Mouse (Mus musculus) kidney, adult 8-10 months (tissue): ENCODE results near the gene Adprhl2.

Experiments
- DNase-seq, 2 experiments: peaks; one replicate each; pipeline ENCODE4 v3.0.0; 2022

Gene Adprhl2

GRCm38 (mm10) chr4:126305428-126305827, 16.1 kb downstream of the Adprhl2 start:
- DNase-seq = no peak

GRCm38 (mm10) chr4:126303877-126304276, 17.6 kb downstream of the Adprhl2 start:
- no peak for DNase-seq

- DNase-seq = no peak
Measured at GRCm38 (mm10) chr4:126301584-126302309, 19.8 kb downstream of the Adprhl2 start.

GRCm38 (mm10) chr4:126300916-126301583, 20.5 kb downstream of the Adprhl2 start:
- DNase-seq = no peak

- peak in 1 of 2 experiments; percentile 43 for DNase-seq
Measured at GRCm38 (mm10) chr4:126296617-126297101, 24.8 kb downstream of the Adprhl2 start.

- DNase-seq = no peak
Measured at GRCm38 (mm10) chr4:126295937-126296336, 25.6 kb downstream of the Adprhl2 start.

GRCm38 (mm10) chr4:126295152-126295551, 26.4 kb downstream of the Adprhl2 start:
- DNase-seq = no peak

GRCm38 (mm10) chr4:126291196-126291595, 30.3 kb downstream of the Adprhl2 start:
- DNase-seq = no peak

- no peak for DNase-seq
Measured at GRCm38 (mm10) chr4:126290314-126290713, 31.2 kb downstream of the Adprhl2 start.

- no peak for DNase-seq
Measured at GRCm38 (mm10) chr4:126288085-126288666, 33.3 kb downstream of the Adprhl2 start.

GRCm38 (mm10) chr4:126287302-126287995, 34.1 kb downstream of the Adprhl2 start:
- DNase-seq = no peak

GRCm38 (mm10) chr4:126286492-126286891, 35.0 kb downstream of the Adprhl2 start, which contains the start of gene Col8a2:
TSS of gene Col8a2 (plus strand) at chr4:126286793.
- no peak for DNase-seq

- no peak for DNase-seq
Measured at GRCm38 (mm10) chr4:126283582-126283981, 37.9 kb downstream of the Adprhl2 start.

GRCm38 (mm10) chr4:126281706-126282105, 39.8 kb downstream of the Adprhl2 start:
- no peak for DNase-seq

- no peak for DNase-seq
Measured at GRCm38 (mm10) chr4:126278961-126279360, 42.5 kb downstream of the Adprhl2 start.

- no peak for DNase-seq
Measured at GRCm38 (mm10) chr4:126278565-126278915, 43.0 kb downstream of the Adprhl2 start.

- peak in 1 of 2 experiments; percentile 54 for DNase-seq
Measured at GRCm38 (mm10) chr4:126277906-126278564, 43.5 kb downstream of the Adprhl2 start.

- no peak for DNase-seq
Measured at GRCm38 (mm10) chr4:126275681-126276131, 45.8 kb downstream of the Adprhl2 start.

- DNase-seq = no peak
Measured at GRCm38 (mm10) chr4:126275081-126275480, 46.4 kb downstream of the Adprhl2 start.

GRCm38 (mm10) chr4:126273753-126274152, 47.8 kb downstream of the Adprhl2 start:
- DNase-seq = no peak

- no peak for DNase-seq
Measured at GRCm38 (mm10) chr4:126269292-126269691, 52.2 kb downstream of the Adprhl2 start.
